Mouse (Mus musculus) neural tube, embryonic 14.5 days (tissue): ENCODE measurements around the gene P2rx2. TPM values are rescaled to one million over a fixed set of nuclear protein-coding genes. Genes with fewer than 3 reads are reported as not detected.

ENCODE experiments used
- ATAC-seq: fragments of 200-750 bp; cut with Nextera tagmentation; 2 replicates; pipeline ENCODE4 v1.8.0; 2017; ENCODE audit warnings: low read depth, mild to moderate bottlenecking, moderate TSS enrichment, moderate library complexity
- H3K27ac ChIP-seq: fragments of 300-500 bp; sonication (generic); 2 replicates; pipeline ENCODE4 v1.5.1; 2014; ENCODE audit warnings: low read depth, mild to moderate bottlenecking, control low read depth, low read length, moderate library complexity, mixed read lengths
- H3K27me3 ChIP-seq: fragments of 300-500 bp; sonication (generic); 2 replicates; pipeline ENCODE4 v1.6.1; 2014; ENCODE audit warnings: low read length; ENCODE audit not compliant: control insufficient read depth, insufficient read depth
- H3K36me3 ChIP-seq: fragments of 300-500 bp; sonication (generic); 2 replicates; pipeline ENCODE4 v1.6.1; 2014; ENCODE audit warnings: low read length, mixed read lengths; ENCODE audit not compliant: control insufficient read depth, insufficient read depth
- H3K4me1 ChIP-seq: fragments of 300-500 bp; sonication (generic); 2 replicates; pipeline ENCODE4 v1.6.1; 2014; ENCODE audit warnings: low read length; ENCODE audit not compliant: control insufficient read depth, insufficient read depth
- H3K4me2 ChIP-seq: fragments of 300-500 bp; sonication (generic); 2 replicates; pipeline ENCODE4 v1.6.1; 2014; ENCODE audit warnings: mild to moderate bottlenecking, low read depth, low read length, control low read depth
- H3K4me3 ChIP-seq: fragments of 300-500 bp; sonication (generic); 2 replicates; pipeline ENCODE4 v1.5.1; 2014; ENCODE audit warnings: low read depth, low read length, control low read depth, mixed read lengths
- H3K9ac ChIP-seq: fragments of 300-500 bp; sonication (generic); replicated peaks from 2 replicates; pipeline ENCODE4 v1.6.1; 2014; ENCODE audit warnings: low read depth, mild to moderate bottlenecking, control low read depth, low read length, mixed read lengths
- H3K9me3 ChIP-seq: fragments of 300-500 bp; sonication (generic); 2 replicates; pipeline ENCODE4 v1.6.1; 2016; ENCODE audit warnings: low read length; ENCODE audit not compliant: control insufficient read depth
- WGBS: fragments of 180-500 bp; shearing (Covaris S2); extraction: QIAGEN DNeasy Blood & Tissue Kit; methylation state at CpG from one replicate; pipeline ENCODE4 v1.1.7; 2014; 5-methylcytosine and 5-hydroxymethylcytosine counted together
- polyA plus RNA-seq: library from polyadenylated mRNA; unstranded; fragments of >200 nt; fragmentation: Nextera tagmentation; extraction: Ambion mirVana; gene quantifications from 2 replicates; pipeline ENCODE4 v1.2.1, GENCODE M21; 2014

The P2rx2 gene
- polyA plus RNA-seq, 1 experiment from 2014 or later = 10.0 TPM

DNA sequence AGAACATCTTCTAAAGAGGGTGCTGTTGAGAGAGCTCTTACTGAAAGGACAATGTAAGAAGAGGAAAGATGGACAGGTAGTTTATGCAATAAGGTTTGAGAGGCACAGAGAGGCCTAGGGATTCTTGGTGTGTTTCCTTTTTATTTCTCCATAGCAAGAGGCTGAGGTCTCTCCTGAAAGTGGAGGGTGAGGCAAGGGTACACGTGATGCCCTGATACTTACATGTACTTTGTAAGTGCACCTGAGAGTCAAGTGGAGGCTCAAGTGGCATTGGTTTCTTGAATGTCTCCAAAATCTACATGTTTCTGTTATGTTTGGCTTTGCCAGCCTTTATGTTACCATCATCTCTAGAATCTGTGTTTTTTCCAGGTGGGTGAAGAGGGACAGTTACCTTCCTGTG, 46.4 kb downstream of the P2rx2 start:
- H3K27me3 ChIP-seq = no peaks in the 10 kb centered on the region
- no peak overlapping the region for H3K4me2 ChIP-seq
- H3K9me3 ChIP-seq = no peaks in the 10 kb centered on the region
- H3K27ac ChIP-seq = no peak overlapping the region
- H3K4me1 ChIP-seq = no peaks in the 10 kb centered on the region
- H3K4me3 ChIP-seq = no peak overlapping the region
- WGBS = 100% methylated on average over 1 of the region's 1 CpGs
- ATAC-seq = no peak
- H3K9ac ChIP-seq = no peak overlapping the region
- 0 out of 2 replicates have a peak, but pooled peaks cover 3% of the 10 kb centered on the region for H3K36me3 ChIP-seq

- no peak overlapping the region for H3K4me2 ChIP-seq
- 100% methylated on average over 1 of the region's 1 CpGs for WGBS
- ATAC-seq = no peak
These were observed 51.4 kb downstream of the P2rx2 start for GRCm38 (mm10) chr5:110291649-110292048.

More at GRCm38 (mm10) chr5:110291649-110292048, 51.4 kb downstream of the P2rx2 start:
- H3K9me3 ChIP-seq = no peaks in the 10 kb centered on the region
- no peaks in the 10 kb centered on the region for H3K4me1 ChIP-seq
- no peak overlapping the region for H3K4me3 ChIP-seq
- H3K27ac ChIP-seq = no peak overlapping the region
- H3K9ac ChIP-seq = no peak overlapping the region
- H3K36me3 ChIP-seq = no peaks in the 10 kb centered on the region
- H3K27me3 ChIP-seq = no peaks in the 10 kb centered on the region

Other genes starting within 250 kb of the P2rx2 start
- gene Gm35315, start 248.8 kb downstream of the P2rx2 start, polyA plus RNA-seq = 0.33 and 0.50 TPM in 2 replicates
- 2.0 and 2.7 TPM in 2 replicates for gene Plcxd1, start 243.2 kb downstream of the P2rx2 start, polyA plus RNA-seq
- 57.3 and 61.5 TPM in 2 replicates for gene Gtpbp6, start 235.0 kb downstream of the P2rx2 start, polyA plus RNA-seq
- gene Zfp605, start 233.1 kb downstream of the P2rx2 start, polyA plus RNA-seq = 12.2 and 17.1 TPM in 2 replicates
- 101 and 108 TPM in 2 replicates for gene Chfr, start 207.4 kb downstream of the P2rx2 start, polyA plus RNA-seq
- 30.4 and 31.5 TPM in 2 replicates for gene Golga3, start 166.5 kb downstream of the P2rx2 start, polyA plus RNA-seq
- 30.4 and 33.8 TPM in 2 replicates for gene Ankle2, start 112.2 kb downstream of the P2rx2 start, polyA plus RNA-seq
- gene Pgam5, start 73.3 kb downstream of the P2rx2 start, polyA plus RNA-seq = 111 and 113 TPM in 2 replicates
- 10.0 and 11.9 TPM in 2 replicates for gene Pxmp2, start 57.0 kb downstream of the P2rx2 start, polyA plus RNA-seq
- 5.9 and 8.2 TPM in 2 replicates for gene Pole, start 56.9 kb downstream of the P2rx2 start, polyA plus RNA-seq
- gene Lrcol1, start 1.5 kb upstream of the P2rx2 start, polyA plus RNA-seq = not detected in 2 replicates
- 21.2 and 23.5 TPM in 2 replicates for gene Fbrsl1, start 105.3 kb upstream of the P2rx2 start, polyA plus RNA-seq
- 25.1 and 26.0 TPM in 2 replicates for gene Galnt9, start 201.1 kb upstream of the P2rx2 start, polyA plus RNA-seq